Mouse (Mus musculus) spleen, adult 2 months (tissue): Measurements from ENCODE around the gene Zfp687.

ENCODE experiments used
- CTCF ChIP-seq: fragments of 200-500 bp; IDR thresholded peaks from 2 replicates; pipeline ENCODE4 v1.5.1; 2011; ENCODE audit warnings: mild to moderate bottlenecking, inconsistent platforms; ENCODE audit not compliant: insufficient read depth, insufficient read length, insufficient replicate concordance; ENCODE audit errors: extremely low read depth
- POLR2A ChIP-seq: fragments of 200-500 bp; IDR thresholded peaks from 2 replicates; pipeline ENCODE4 v1.6.1; 2011; ENCODE audit warnings: low read depth, low read length, inconsistent platforms

DNA sequence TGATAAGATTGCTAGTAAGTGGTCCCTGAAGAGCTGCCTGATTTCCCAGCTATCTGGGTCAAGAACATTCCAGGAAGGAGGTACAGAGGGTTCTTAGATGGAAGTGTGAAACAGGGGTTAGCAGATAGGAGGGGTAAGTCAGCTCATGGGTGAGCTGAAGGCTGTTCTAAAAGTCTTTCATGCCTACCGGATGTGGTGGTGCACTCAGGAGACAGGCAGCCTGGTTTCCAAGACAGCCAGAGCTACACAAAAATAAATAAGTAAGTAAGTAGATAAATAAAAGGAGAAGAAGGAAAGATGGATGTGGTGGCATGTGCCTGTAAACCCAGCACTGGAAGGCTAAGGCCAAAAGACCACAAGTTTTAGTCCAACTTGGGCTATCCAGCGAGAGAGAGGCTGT is 3.5 kb upstream of the Zfp687 start:
- TF ChIP-seq POLR2A = no peak
- TF ChIP-seq CTCF = no peak
